Mouse (Mus musculus) myocyte (in vitro differentiated cells): ENCODE measurements around the gene Pitx2. TPM values are rescaled to one million over a fixed set of nuclear protein-coding genes. Genes with fewer than 3 reads are reported as not detected.

Experiments used
- H3K27me3 ChIP-seq: one replicate; pipeline ENCODE4 v1.6.1; 2011; ENCODE audit not compliant: control insufficient read depth, insufficient read depth, insufficient read length
- H3K36me3 ChIP-seq: one replicate; pipeline ENCODE4 v1.6.1; 2011; ENCODE audit not compliant: control insufficient read depth, insufficient read depth
- H3K4me2 ChIP-seq: one replicate; pipeline ENCODE4 v1.6.1; 2011; ENCODE audit warnings: low read depth, control low read depth
- H3K4me3 ChIP-seq: one replicate; pipeline ENCODE4 v1.5.1; 2011; ENCODE audit warnings: mild to moderate bottlenecking, control low read depth, moderate library complexity
- H3K79me2 ChIP-seq: one replicate; pipeline ENCODE4 v1.6.1; 2011; ENCODE audit not compliant: control insufficient read depth, insufficient read depth
- H3ac ChIP-seq: one replicate; pipeline ENCODE4 v1.6.1; 2011; ENCODE audit not compliant: control insufficient read depth, insufficient read length
- CEBPB ChIP-seq: IDR thresholded peaks from 2 replicates; pipeline ENCODE4 v1.6.1; 2011; ENCODE audit warnings: mild to moderate bottlenecking, moderate library complexity; ENCODE audit not compliant: poor library complexity, insufficient read depth, severe bottlenecking
- E2F4 ChIP-seq: IDR thresholded peaks from one replicate; pipeline ENCODE4 v1.6.1; 2011; ENCODE audit warnings: mild to moderate bottlenecking, control low read depth, moderate library complexity; ENCODE audit not compliant: insufficient read depth
- MAX ChIP-seq: IDR thresholded peaks from one replicate; pipeline ENCODE4 v1.6.1; 2011; ENCODE audit warnings: low read depth, mild to moderate bottlenecking, control low read depth
- MYOD1 ChIP-seq, 3 experiments: IDR thresholded peaks; one replicate each; pipeline ENCODE4 v1.6.1; 2011; ENCODE audit warnings: control low read depth in 2 of 3, low read depth in 2 of 3, mild to moderate bottlenecking in 2 of 3, moderate library complexity in 1 of 3; ENCODE audit not compliant: insufficient read length in 2 of 3, control insufficient read depth in 1 of 3
- MYOG ChIP-seq, 3 experiments: IDR thresholded peaks; one replicate each; pipeline ENCODE4 v1.6.1; 2011; ENCODE audit warnings: control low read depth in 2 of 3, low read depth in 2 of 3, mild to moderate bottlenecking in 2 of 3; ENCODE audit not compliant: insufficient read length in 2 of 3, control insufficient read depth in 1 of 3, insufficient read depth in 1 of 3
- POLR2A ChIP-seq: IDR thresholded peaks from one replicate; pipeline ENCODE4 v1.6.1; 2011; ENCODE audit warnings: low read depth, mild to moderate bottlenecking, control low read depth, moderate library complexity; ENCODE audit not compliant: insufficient read length
- POLR2AphosphoS2 ChIP-seq: IDR thresholded peaks from one replicate; pipeline ENCODE4 v1.6.1; 2011; ENCODE audit warnings: low read depth, control low read depth; ENCODE audit not compliant: insufficient read length
- REST ChIP-seq: IDR thresholded peaks from one replicate; pipeline ENCODE4 v1.6.1; 2011; ENCODE audit warnings: mild to moderate bottlenecking, control low read depth, moderate library complexity; ENCODE audit not compliant: insufficient read depth, insufficient read length
- SRF ChIP-seq: IDR thresholded peaks from one replicate; pipeline ENCODE4 v1.6.1; 2011; ENCODE audit warnings: low read depth; ENCODE audit not compliant: control insufficient read depth, insufficient read length
- TCF12 ChIP-seq: IDR thresholded peaks from one replicate; pipeline ENCODE4 v1.6.1; 2011; ENCODE audit warnings: mild to moderate bottlenecking, control low read depth; ENCODE audit not compliant: poor library complexity, insufficient read depth, severe bottlenecking
- TCF3 ChIP-seq: IDR thresholded peaks from one replicate; pipeline ENCODE4 v1.6.1; 2011; ENCODE audit warnings: low read depth, control low read depth; ENCODE audit not compliant: insufficient read length
- USF1 ChIP-seq: IDR thresholded peaks from one replicate; pipeline ENCODE4 v1.6.1; 2011; ENCODE audit warnings: low read depth, mild to moderate bottlenecking, control low read depth, moderate library complexity
- polyA plus RNA-seq: library from polyadenylated mRNA; unstranded; fragments of >200 nt; fragmentation: generic; extraction: Trizol; gene quantifications from one replicate; pipeline ENCODE4 v1.2.1, GENCODE M21; 2012; ENCODE audit warnings: missing spikeins

The Pitx2 gene
- polyA plus RNA-seq, 1 experiment = 35.6 TPM

DNA sequence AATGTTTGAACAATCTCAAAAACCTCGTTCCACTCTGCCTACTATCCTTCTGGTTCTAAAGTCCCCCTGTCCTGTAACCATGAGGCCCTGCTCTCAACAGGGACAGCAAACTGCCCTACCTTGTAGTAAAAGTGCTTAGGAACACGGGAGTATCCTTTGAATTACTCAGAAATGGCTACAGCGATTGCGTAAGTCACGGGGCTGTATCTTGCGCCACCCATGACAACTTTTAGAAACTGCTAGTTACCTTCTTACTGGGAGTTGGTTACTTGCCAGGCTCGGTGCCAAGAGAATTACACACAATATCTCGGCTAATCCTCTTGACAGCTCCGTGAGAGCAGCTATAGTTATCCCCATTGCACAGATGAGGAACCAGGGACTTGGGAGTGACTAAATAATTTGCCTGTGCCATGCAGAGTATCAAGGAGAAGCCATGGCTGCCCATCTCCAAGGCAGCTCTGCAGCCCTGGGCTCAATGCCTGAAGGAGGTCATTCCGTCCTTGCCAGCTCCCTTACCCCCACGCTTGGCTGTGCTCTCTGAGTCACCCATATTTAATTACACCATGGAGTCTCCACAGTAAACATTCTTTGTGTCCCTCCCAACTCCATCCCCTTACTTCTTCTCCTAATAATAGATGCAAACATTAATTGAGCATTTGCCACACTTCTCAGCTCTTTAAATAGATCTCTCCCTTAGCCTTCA, 38.2 kb upstream of the Pitx2 start:
- H3ac ChIP-seq = no peak overlapping the region
- peak overlapping the region; percentile 82 for H3K4me2 ChIP-seq
- H3K36me3 ChIP-seq = no peaks in the 10 kb centered on the region
- no peaks in the 10 kb centered on the region for H3K79me2 ChIP-seq
- no peak for TF ChIP-seq USF1
- TF ChIP-seq MYOG (IDR thresholded peaks at IDR 0.05; ENCODE audit: control insufficient read depth in 1 of 3, insufficient read depth in 1 of 3, insufficient read length in 2 of 3, low read depth in 2 of 3) = peak in 1 of 3 experiments; percentile 27
- TF ChIP-seq CEBPB = peak; percentile 98
- TF ChIP-seq POLR2A = peak; percentile 28
- peak in 1 of 3 experiments; percentile 25 for TF ChIP-seq MYOD1 (IDR thresholded peaks at IDR 0.05; ENCODE audit: control insufficient read depth in 1 of 3, insufficient read length in 2 of 3, low read depth in 2 of 3)
- no peak for TF ChIP-seq TCF12
- TF ChIP-seq TCF3 = no peak
- no peak for TF ChIP-seq POLR2AphosphoS2
- TF ChIP-seq REST = no peak
- TF ChIP-seq SRF = no peak
- no peak for TF ChIP-seq E2F4
- no peak for TF ChIP-seq MAX
- H3K4me3 ChIP-seq = no peak overlapping the region
- no peaks in the 10 kb centered on the region for H3K27me3 ChIP-seq

GRCm38 (mm10) chr3:129164246-129164645, 35.4 kb upstream of the Pitx2 start:
- TF ChIP-seq MYOG (IDR thresholded peaks at IDR 0.05; ENCODE audit: control insufficient read depth in 1 of 3, insufficient read depth in 1 of 3, insufficient read length in 2 of 3, low read depth in 2 of 3) (peak in 1 of 3 experiments; percentile 48), TCF3 (peak; percentile 36), MAX (no peak), TCF12 (peak; percentile 37), MYOD1 (IDR thresholded peaks at IDR 0.05; ENCODE audit: control insufficient read depth in 1 of 3, insufficient read length in 2 of 3, low read depth in 2 of 3) (peak; percentile 84 to 97 (median 93))
- Histone ChIP-seq H3K27me3 (no peaks in the 10 kb centered on the region), H3K36me3 (no peaks in the 10 kb centered on the region), H3ac (no peak overlapping the region), H3K4me2 (peak overlapping the region; percentile 25), H3K4me3 (no peak overlapping the region), H3K79me2 (no peaks in the 10 kb centered on the region)

GRCm38 (mm10) chr3:129165715-129166114, 34.0 kb upstream of the Pitx2 start:
- Histone ChIP-seq H3K4me2 (peak overlapping the region; percentile 12), H3K4me3 (no peak overlapping the region), H3K36me3 (no peaks in the 10 kb centered on the region), H3K27me3 (no peaks in the 10 kb centered on the region), H3ac (no peak overlapping the region), H3K79me2 (no peaks in the 10 kb centered on the region)
- TF ChIP-seq POLR2AphosphoS2 (no peak), TCF3 (no peak)

DNA sequence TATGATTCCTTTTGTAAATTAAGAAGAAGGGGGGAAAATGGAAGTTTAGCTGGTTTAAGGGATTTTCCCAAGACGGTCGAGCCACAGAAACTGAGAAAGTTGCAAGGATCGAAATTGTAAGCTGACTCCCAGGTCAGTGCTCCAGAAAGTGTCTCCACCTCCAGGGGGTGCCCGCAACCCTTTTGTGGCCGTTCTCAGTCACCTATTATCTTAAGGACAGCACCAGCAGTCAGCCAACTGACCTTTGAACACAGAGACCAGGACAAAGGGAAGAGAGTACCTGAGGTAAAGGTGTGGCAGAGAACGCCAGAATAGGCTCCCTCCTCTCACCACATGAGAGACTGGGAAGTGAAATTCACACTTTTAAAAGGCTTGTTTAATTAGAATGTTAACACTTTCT, 33.0 kb upstream of the Pitx2 start:
- no peaks in the 10 kb centered on the region for H3K79me2 ChIP-seq
- no peak overlapping the region for H3K4me2 ChIP-seq
- no peaks in the 10 kb centered on the region for H3K36me3 ChIP-seq
- no peak for TF ChIP-seq MAX
- no peak for TF ChIP-seq CEBPB
- no peak for TF ChIP-seq MYOD1 (IDR thresholded peaks at IDR 0.05; ENCODE audit: control insufficient read depth in 1 of 3, insufficient read length in 2 of 3, low read depth in 2 of 3)
- TF ChIP-seq TCF3 = no peak
- no peak for TF ChIP-seq REST
- TF ChIP-seq SRF = no peak
- no peak for TF ChIP-seq E2F4
- no peak for TF ChIP-seq MYOG (IDR thresholded peaks at IDR 0.05; ENCODE audit: control insufficient read depth in 1 of 3, insufficient read depth in 1 of 3, insufficient read length in 2 of 3, low read depth in 2 of 3)
- no peak for TF ChIP-seq USF1
- TF ChIP-seq POLR2AphosphoS2 = no peak
- TF ChIP-seq TCF12 = no peak
- no peak for TF ChIP-seq POLR2A
- no peak overlapping the region for H3K4me3 ChIP-seq
- H3ac ChIP-seq = no peak overlapping the region
- H3K27me3 ChIP-seq = no peaks in the 10 kb centered on the region

- TF ChIP-seq POLR2A = no peak
- no peak for TF ChIP-seq POLR2AphosphoS2
- TF ChIP-seq USF1 = no peak
- TF ChIP-seq REST = no peak
- no peak for TF ChIP-seq CEBPB
- TF ChIP-seq MAX = no peak
- TF ChIP-seq E2F4 = no peak
- TF ChIP-seq SRF = no peak
- TF ChIP-seq MYOD1 (IDR thresholded peaks at IDR 0.05; ENCODE audit: control insufficient read depth in 1 of 3, insufficient read length in 2 of 3, low read depth in 2 of 3) = no peak
- no peaks in the 10 kb centered on the region for H3K36me3 ChIP-seq
- no peak overlapping the region for H3K4me2 ChIP-seq
- no peaks in the 10 kb centered on the region for H3K27me3 ChIP-seq
- H3K79me2 ChIP-seq = no peaks in the 10 kb centered on the region
- no peak overlapping the region for H3ac ChIP-seq
- H3K4me3 ChIP-seq = no peak overlapping the region
Observed at GRCm38 (mm10) chr3:129170416-129170815, 29.3 kb upstream of the Pitx2 start.
